Mouse (Mus musculus) intestine, embryonic 14.5 days (tissue): Measurements from ENCODE around the gene Zfp324. TPM values are rescaled to one million over a fixed set of nuclear protein-coding genes. Genes with fewer than 3 reads are reported as not detected.
"Not testable (repeated sequence)": the region's sequence is repeated elsewhere in the genome, so short reads cannot be mapped to it uniquely, and the experiment has no call there.

ENCODE experiments used
- ATAC-seq: fragments of 200-750 bp; cut with Nextera tagmentation; replicated peaks from 2 replicates; pipeline ENCODE4 v1.8.0; 2017; ENCODE audit warnings: low read depth, moderate number of reproducible peaks, moderate TSS enrichment, moderate library complexity; ENCODE audit not compliant: low FRiP score, low TSS enrichment
- DNase-seq: peaks from one replicate; pipeline ENCODE4 v3.0.0-alpha.2; 2018; ENCODE audit warnings: low spot score
- H3K27ac ChIP-seq: fragments of 300-500 bp; sonication (generic); 2 replicates; pipeline ENCODE4 v1.5.1; 2014; ENCODE audit warnings: low read depth, mild to moderate bottlenecking, control low read depth
- H3K27me3 ChIP-seq: fragments of 300-500 bp; sonication (generic); replicated peaks from 2 replicates; pipeline ENCODE4 v1.6.1; 2014; ENCODE audit warnings: low read length, control low read depth; ENCODE audit not compliant: control insufficient read depth, insufficient read depth
- H3K36me3 ChIP-seq: fragments of 300-500 bp; sonication (generic); 2 replicates; pipeline ENCODE4 v1.6.1; 2014; ENCODE audit warnings: low read length, control low read depth; ENCODE audit not compliant: control insufficient read depth, insufficient read depth
- H3K4me1 ChIP-seq: fragments of 300-500 bp; sonication (generic); replicated peaks from 2 replicates; pipeline ENCODE4 v1.6.1; 2014; ENCODE audit warnings: low read length, control low read depth, mixed read lengths; ENCODE audit not compliant: control insufficient read depth, insufficient read depth
- H3K4me2 ChIP-seq: fragments of 300-500 bp; sonication (generic); 2 replicates; pipeline ENCODE4 v1.6.1; 2014; ENCODE audit warnings: low read length
- H3K4me3 ChIP-seq: fragments of 300-500 bp; sonication (generic); 2 replicates; pipeline ENCODE4 v1.5.1; 2014; ENCODE audit warnings: low read depth, low read length, control low read depth, mixed read lengths
- H3K9ac ChIP-seq: fragments of 300-500 bp; sonication (generic); 2 replicates; pipeline ENCODE4 v1.6.1; 2014; ENCODE audit warnings: mild to moderate bottlenecking, low read length
- H3K9me3 ChIP-seq: fragments of 300-500 bp; sonication (generic); 2 replicates; pipeline ENCODE4 v1.6.1; 2016; ENCODE audit warnings: low read length, control low read depth; ENCODE audit not compliant: control insufficient read depth
- WGBS: fragments of 180-500 bp; shearing (Covaris S2); extraction: QIAGEN DNeasy Blood & Tissue Kit; methylation state at CpG from one replicate; pipeline ENCODE4 v1.1.7; 2014; 5-methylcytosine and 5-hydroxymethylcytosine counted together
- polyA plus RNA-seq: library from polyadenylated mRNA; unstranded; fragments of >200 nt; fragmentation: Nextera tagmentation; extraction: Ambion mirVana; gene quantifications from 2 replicates; pipeline ENCODE4 v1.2.1, GENCODE M21; 2014

The Zfp324 gene
- polyA plus RNA-seq = 7.4 and 8.3 TPM in 2 replicates

- ATAC-seq = peak; percentile 92
- H3K27ac ChIP-seq = peak within 1 kb of the TSS; percentile 85
- peaks cover 22% of the 10 kb centered on the region for H3K36me3 ChIP-seq
- H3K9me3 ChIP-seq = no peaks in the 10 kb centered on the region
- peak within 1 kb of the TSS; percentile 89 for H3K4me3 ChIP-seq
- H3K27me3 ChIP-seq = no peaks in the 10 kb centered on the region
- WGBS = under 1% methylated on average over 23 of the region's 23 CpGs
- peak within 1 kb of the TSS; percentile 89 for H3K9ac ChIP-seq
- peak within 1 kb of the TSS; percentile 86 for H3K4me2 ChIP-seq
- DNase-seq = no peak
- H3K4me1 ChIP-seq = peaks cover 14% of the 10 kb centered on the region
These were observed at the start of gene Zfp324 for GRCm38 (mm10) chr7:12965678-12966091. TSS of gene Zfp324 (plus strand) at chr7:12965838.

DNA sequence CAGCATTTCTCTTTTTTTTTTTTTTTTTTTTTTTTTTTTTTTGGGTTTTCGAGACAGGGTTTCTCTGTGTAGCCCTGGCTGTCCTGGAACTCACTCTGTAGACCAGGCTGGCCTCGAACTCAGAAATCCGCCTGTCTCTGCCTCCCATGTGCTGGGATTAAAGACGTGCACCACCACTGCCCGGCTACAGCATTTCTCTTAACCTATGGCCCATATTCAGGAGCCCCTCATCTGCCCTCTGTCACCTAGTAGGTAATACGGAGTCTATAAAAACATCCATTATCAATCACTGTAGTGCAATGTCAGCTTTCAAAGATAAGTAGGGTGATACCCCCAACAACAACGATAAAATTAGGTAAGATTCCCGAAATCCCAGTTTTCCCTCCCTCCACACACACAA, 45.1 kb upstream of the Zfp324 start:
- ATAC-seq, H3K9me3 ChIP-seq, H3K4me3 ChIP-seq, DNase-seq, H3K27ac ChIP-seq, H3K27me3 ChIP-seq, H3K9ac ChIP-seq, H3K4me2 ChIP-seq: not testable (repeated sequence)
- 84% methylated on average over 7 of the region's 8 CpGs for WGBS
- peaks cover 26% of the 10 kb centered on the region for H3K36me3 ChIP-seq
- peaks cover 14% of the 10 kb centered on the region; the same call in 1 of the 2 replicates for H3K4me1 ChIP-seq

GRCm38 (mm10) chr7:12921318-12921704, 44.3 kb upstream of the Zfp324 start:
- peak overlapping the region; percentile 80 for H3K4me3 ChIP-seq
- peaks cover 14% of the 10 kb centered on the region; the same call in 1 of the 2 replicates for H3K4me1 ChIP-seq
- no peak for DNase-seq
- peak overlapping the region; percentile 86 for H3K9ac ChIP-seq
- no peaks in the 10 kb centered on the region for H3K9me3 ChIP-seq
- H3K4me2 ChIP-seq = peak overlapping the region; percentile 89
- peak overlapping the region; percentile 97 for H3K27ac ChIP-seq
- ATAC-seq = no peak
- H3K27me3 ChIP-seq = no peaks in the 10 kb centered on the region
- WGBS = 0% methylated on average over 3 of the region's 3 CpGs
- H3K36me3 ChIP-seq = peaks cover 34% of the 10 kb centered on the region

- Histone ChIP-seq H3K4me2 (peak within 1 kb of the TSS; percentile 89), H3K4me1 (peaks cover 14% of the 10 kb centered on the region; the same call in 1 of the 2 replicates), H3K9ac (peak within 1 kb of the TSS; percentile 86), H3K9me3 (no peaks in the 10 kb centered on the region), H3K27me3 (peaks cover under 1% of the 10 kb centered on the region; the same call in 1 of the 2 replicates), H3K36me3 (peaks cover 40% of the 10 kb centered on the region), H3K27ac (peak within 1 kb of the TSS; percentile 97), H3K4me3 (peak within 1 kb of the TSS; percentile 80)
- ATAC-seq (peak; percentile 97), DNase-seq (peak; percentile 97)
- under 1% methylated on average over 55 of the region's 55 CpGs for WGBS
These were observed 43.8 kb upstream of the Zfp324 start, which contains the start of gene Rps5 for GRCm38 (mm10) chr7:12921705-12922465. TSS of gene Rps5 (plus strand) at chr7:12922290.

DNA sequence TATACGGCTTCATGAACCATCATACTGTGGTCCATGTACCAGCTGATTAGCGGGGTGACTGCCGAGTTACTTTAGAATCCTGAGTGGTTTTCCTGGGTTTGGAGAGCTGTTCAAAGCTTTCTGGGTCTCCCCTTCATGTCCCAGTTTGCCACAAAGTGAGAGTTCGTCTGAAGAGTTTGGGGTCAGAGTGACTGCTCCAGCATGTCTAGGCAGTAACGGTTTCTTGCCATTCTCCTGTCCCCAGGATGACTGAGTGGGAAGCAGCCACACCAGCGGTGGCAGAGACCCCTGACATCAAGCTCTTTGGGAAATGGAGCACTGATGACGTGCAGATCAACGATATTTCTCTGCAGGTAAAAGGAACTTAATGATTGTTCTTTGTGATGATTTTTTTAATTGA, 42.9 kb upstream of the Zfp324 start:
- ATAC-seq (no peak), DNase-seq (no peak)
- Histone ChIP-seq H3K4me3 (peak overlapping the region; percentile 80), H3K27ac (0 out of 2 replicates have a peak overlapping the region, but pooled peaks have one; percentile 7), H3K9ac (peak overlapping the region; percentile 86), H3K4me1 (peaks cover 14% of the 10 kb centered on the region; the same call in 1 of the 2 replicates), H3K9me3 (no peaks in the 10 kb centered on the region), H3K27me3 (peaks cover 5% of the 10 kb centered on the region; the same call in 1 of the 2 replicates), H3K4me2 (peak overlapping the region; percentile 89), H3K36me3 (peaks cover 42% of the 10 kb centered on the region)
- 3% methylated on average over 8 of the region's 8 CpGs for WGBS

DNA sequence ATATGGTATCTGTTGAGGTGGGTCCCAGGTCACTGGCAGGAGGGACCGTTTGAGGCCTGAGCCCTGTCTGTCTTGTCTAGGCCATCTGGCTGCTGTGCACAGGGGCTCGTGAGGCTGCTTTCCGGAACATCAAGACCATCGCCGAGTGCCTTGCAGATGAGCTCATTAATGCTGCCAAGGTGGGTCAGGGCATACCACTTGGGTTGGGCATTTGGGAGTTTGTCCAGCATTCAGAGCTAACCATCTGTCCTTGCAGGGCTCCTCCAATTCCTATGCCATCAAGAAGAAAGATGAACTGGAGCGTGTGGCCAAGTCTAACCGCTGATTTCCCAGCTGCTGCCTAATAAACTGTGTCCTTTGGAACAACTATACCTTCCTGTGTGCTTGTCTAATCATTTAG, 39.3 kb upstream of the Zfp324 start:
- Histone ChIP-seq H3K9me3 (no peaks in the 10 kb centered on the region), H3K4me3 (no peak overlapping the region), H3K27ac (no peak overlapping the region), H3K27me3 (peaks cover 14% of the 10 kb centered on the region), H3K4me1 (peaks cover 17% of the 10 kb centered on the region; the same call in 1 of the 2 replicates), H3K9ac (no peak overlapping the region), H3K36me3 (peaks cover 42% of the 10 kb centered on the region), H3K4me2 (no peak overlapping the region)
- WGBS = 83% methylated on average over 7 of the region's 7 CpGs
- DNase-seq (no peak), ATAC-seq (no peak)

DNA sequence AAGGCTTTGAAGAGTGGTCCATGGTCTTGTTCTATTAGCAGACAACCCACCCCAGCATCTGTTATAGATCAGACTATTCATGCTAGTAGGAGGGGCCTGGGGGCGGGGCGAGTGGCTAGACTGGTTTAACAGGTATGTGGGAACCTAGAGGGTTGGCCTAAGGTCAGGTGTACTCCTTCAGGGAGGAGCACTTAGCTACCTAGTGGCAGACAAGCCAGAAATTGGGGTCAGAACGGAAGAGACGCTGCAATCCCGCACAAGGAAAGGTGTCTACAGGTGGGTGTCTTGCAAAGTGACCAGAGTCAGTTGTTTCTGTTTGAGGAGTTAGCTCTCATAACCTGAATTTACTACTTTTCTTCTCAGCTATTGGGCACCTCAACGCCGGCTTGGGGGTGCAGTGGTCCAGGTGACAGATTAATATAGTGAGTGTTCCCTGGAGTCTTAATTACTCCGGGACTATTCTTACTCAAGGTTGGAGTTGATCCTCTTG, 38.4 kb upstream of the Zfp324 start, which contains the start of gene Rnf225:
Rnf225 (plus strand) TSS at position 226 of the 490 bp plus-strand sequence.
- H3K9me3 ChIP-seq = no peaks in the 10 kb centered on the region
- peaks cover 17% of the 10 kb centered on the region; the same call in 1 of the 2 replicates for H3K4me1 ChIP-seq
- peaks cover 14% of the 10 kb centered on the region for H3K27me3 ChIP-seq
- H3K4me2 ChIP-seq = peak within 1 kb of the TSS; percentile 45
- H3K36me3 ChIP-seq = peaks cover 42% of the 10 kb centered on the region
- H3K4me3 ChIP-seq = peak within 1 kb of the TSS; percentile 21
- H3K9ac ChIP-seq = peak within 1 kb of the TSS; percentile 41
- ATAC-seq = peak; percentile 79
- peak; percentile 92 for DNase-seq
- no peak within 1 kb of the TSS for H3K27ac ChIP-seq
- 15% methylated on average over 8 of the region's 8 CpGs for WGBS

- no peaks in the 10 kb centered on the region for H3K9me3 ChIP-seq
- H3K4me2 ChIP-seq = peak overlapping the region; percentile 45
- H3K4me1 ChIP-seq = peaks cover 15% of the 10 kb centered on the region; the same call in 1 of the 2 replicates
- peaks cover 14% of the 10 kb centered on the region for H3K27me3 ChIP-seq
- DNase-seq (peak; percentile 71), ATAC-seq (peak; percentile 30)
- no peak overlapping the region for H3K27ac ChIP-seq
- H3K36me3 ChIP-seq = peaks cover 41% of the 10 kb centered on the region
- peak overlapping the region; percentile 41 for H3K9ac ChIP-seq
- WGBS = 4% methylated on average over 61 of the region's 65 CpGs
- peak overlapping the region; percentile 21 for H3K4me3 ChIP-seq
These were observed 37.7 kb upstream of the Zfp324 start for GRCm38 (mm10) chr7:12927693-12928589.
